Mouse (Mus musculus) ES-E14 (cell line): ENCODE measurements around the gene Impg1.

Experiments
- HCFC1 ChIP-seq: IDR thresholded peaks from 2 replicates; pipeline ENCODE4 v1.6.1; 2012; ENCODE audit warnings: low read length, inconsistent platforms, borderline replicate concordance; ENCODE audit not compliant: insufficient read depth
- MAFK ChIP-seq: IDR thresholded peaks from 2 replicates; pipeline ENCODE4 v1.6.1; 2014; ENCODE audit warnings: mild to moderate bottlenecking, low read depth, low read length, inconsistent platforms; ENCODE audit not compliant: insufficient read depth

- TF ChIP-seq HCFC1 (no peak), MAFK (no peak)
Measured at GRCm38 (mm10) chr9:80284539-80285174, 180.6 kb downstream of the Impg1 start.
